8 mouse cellular contexts compared by ENCODE assay signal in the genomic region with DNA sequence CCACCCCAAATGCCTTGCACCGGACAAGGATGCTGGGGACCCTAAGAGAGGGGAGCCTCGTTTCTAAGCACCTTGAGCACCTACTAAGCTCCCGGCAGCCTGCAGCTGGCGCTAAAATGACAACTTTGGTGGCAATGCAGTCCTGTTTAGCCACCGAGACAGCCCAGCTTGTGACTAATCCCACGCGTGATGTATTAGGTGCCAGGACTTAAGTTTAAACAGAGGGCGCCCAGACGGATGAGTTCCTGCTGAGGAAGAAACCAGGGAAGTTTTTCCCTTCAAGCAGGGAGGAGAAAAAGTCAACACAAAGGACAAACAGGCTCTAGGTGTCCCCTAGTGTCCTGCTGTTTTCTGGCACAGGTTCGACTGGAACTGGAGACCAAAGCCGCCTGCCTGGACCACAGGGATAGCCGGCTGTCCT. TPM values are rescaled to one million over a fixed set of nuclear protein-coding genes. Genes with fewer than 3 reads are reported as not detected.
A peak's percentile ranks its signal among the peaks of the same experiment; 100 is the strongest.
DNase-seq lines count a peak whose midpoint lies in the region; ATAC-seq and TF ChIP-seq lines count a peak whose summit lies in the region.

No protein-coding gene starts in this region.

- peak overlapping the region; percentile 95 for H3K27ac ChIP-seq in limb, embryonic 13.5 days
- H3K27ac ChIP-seq in neural tube, embryonic 15.5 days (replicated peaks), result peak overlapping the region; percentile 77; the same call in 1 of the 2 replicates

- intact Hi-C loops in left cerebral cortex, postnatal 4 days (cut with DNase I), result no loop called here
- intact Hi-C loops in left cerebral cortex, postnatal 36 days (cut with DNase I), result loop anchor here (1.0 kb wide), 2 partner anchors 118 to 166 kb away; no protein-coding TSS in a partner anchor

- peak; percentile 49 for DNase-seq in left cerebral cortex, postnatal 4 days
- no peak for DNase-seq in left cerebral cortex, postnatal 36 days (ENCODE audit: low spot score in 2 of 2)
- DNase-seq in brain, embryonic 14.5 days (ENCODE audit: low read depth), result peak; percentile 62
- peak; percentile 69 for DNase-seq in fibroblast of lung, adult 2 months (ENCODE audit: low read depth)
- DNase-seq in gastrocnemius, postnatal 25 days, result no peak

- 0 out of 2 replicates have a peak, but pooled peaks cover 3% of the 10 kb centered on the region for H3K27me3 ChIP-seq in limb, embryonic 13.5 days
- peaks cover 18% of the 10 kb centered on the region for H3K27me3 ChIP-seq in neural tube, embryonic 15.5 days (replicated peaks)

- peak overlapping the region; percentile 76 for H3K4me2 ChIP-seq in limb, embryonic 13.5 days (replicated peaks)
- peak overlapping the region; percentile 96 for H3K4me2 ChIP-seq in neural tube, embryonic 15.5 days

- TF ChIP-seq POLR2A in brain, embryonic 14.5 days (IDR thresholded peaks at IDR 0.05; ENCODE audit: borderline replicate concordance, extremely low read depth, insufficient read depth, insufficient read length, poor library complexity, severe bottlenecking), result no peak

- H3K9ac ChIP-seq in limb, embryonic 13.5 days, result peak overlapping the region; percentile 63
- peak overlapping the region; percentile 54 for H3K9ac ChIP-seq in neural tube, embryonic 15.5 days (replicated peaks)

- WGBS in limb, embryonic 13.5 days, result 2% methylated on average over 12 of the region's 12 CpGs
- WGBS in neural tube, embryonic 15.5 days, result 5% methylated on average over 12 of the region's 12 CpGs

- no peak for ATAC-seq in limb, embryonic 13.5 days (ENCODE audit: low FRiP score, low read depth)
- 0 out of 2 replicates have a peak, but pooled peaks have one; percentile 4 for ATAC-seq in neural tube, embryonic 15.5 days (ENCODE audit: low FRiP score)
- no peak for ATAC-seq in granulocyte monocyte progenitor cell, adult 5-6 weeks (replicated peaks; ENCODE audit: poor library complexity, severe bottlenecking)

- H3K4me3 ChIP-seq in limb, embryonic 13.5 days, result peak overlapping the region; percentile 41
- peak overlapping the region; percentile 46 for H3K4me3 ChIP-seq in neural tube, embryonic 15.5 days (replicated peaks)

- peaks cover 32% of the 10 kb centered on the region for H3K4me1 ChIP-seq in limb, embryonic 13.5 days
- peaks cover 44% of the 10 kb centered on the region for H3K4me1 ChIP-seq in neural tube, embryonic 15.5 days

- no peak for TF ChIP-seq CTCF in brain, embryonic 14.5 days (IDR thresholded peaks at IDR 0.05; ENCODE audit: borderline replicate concordance, extremely low read depth, insufficient read depth, insufficient read length)

- H3K9me3 ChIP-seq in limb, embryonic 13.5 days, result no peaks in the 10 kb centered on the region
- H3K9me3 ChIP-seq in neural tube, embryonic 15.5 days (replicated peaks), result no peaks in the 10 kb centered on the region

- peaks cover 5% of the 10 kb centered on the region for H3K36me3 ChIP-seq in limb, embryonic 13.5 days
- H3K36me3 ChIP-seq in neural tube, embryonic 15.5 days, result no peaks in the 10 kb centered on the region

RNA-seq across cellular contexts. Expression of a gene that starts 6.6 kb away (rescaled TPM):
- 10 to 100 TPM; 15.9 to 19.1 TPM for total RNA-seq in left cerebral cortex, postnatal 4 days (2021)
- total RNA-seq in left cerebral cortex, postnatal 36 days (2021), result 10 to 100 TPM; 18.1 to 18.3 TPM
- 44.6 and 58.9 TPM in 2 replicates for polyA plus RNA-seq in brain, embryonic 14.5 days (2012; rRNA removed)
- polyA plus RNA-seq in limb, embryonic 13.5 days (2015; fragmentation: Nextera tagmentation; extraction: Ambion mirVana), result 49.6 and 50.2 TPM in 2 replicates
- 13.6 and 23.2 TPM in 2 replicates for polyA plus RNA-seq in neural tube, embryonic 15.5 days (2015; fragmentation: Nextera tagmentation; extraction: Ambion mirVana)
- 10 to 100 TPM in 1 of 2 experiments, 1 to 10 TPM in 1; 9.2 to 12.5 TPM for total RNA-seq in gastrocnemius, postnatal 25 days (2021)
- not detected in 2 replicates for total RNA-seq in granulocyte monocyte progenitor cell, adult 5-6 weeks (2014; fragmentation: Nextera tagmentation)
- not detected in 2 replicates for total RNA-seq in granulocyte monocyte progenitor cell, adult 5-6 weeks (2017)

Comparison
In these comparisons a context has a peak if more than half of its experiments do, and no peak if none do; other contexts are left out.
1. DNase-seq: peak in left cerebral cortex, postnatal 4 days (single experiment), brain, embryonic 14.5 days (single experiment) and fibroblast of lung, adult 2 months (single experiment); none in left cerebral cortex, postnatal 36 days (0 of 2) and gastrocnemius, postnatal 25 days (single experiment).
2. RNA of a gene that starts 6.6 kb away (total RNA-seq): 15.9 to 19.1 TPM in left cerebral cortex, postnatal 4 days, 18.1 to 18.3 TPM in left cerebral cortex, postnatal 36 days and 9.2 to 12.5 TPM in gastrocnemius, postnatal 25 days; not detected in granulocyte monocyte progenitor cell, adult 5-6 weeks; every median in the first group is over 4 times any median in the second.